Mouse (Mus musculus): ENCODE results near the gene A530084C06Rik.

DNA sequence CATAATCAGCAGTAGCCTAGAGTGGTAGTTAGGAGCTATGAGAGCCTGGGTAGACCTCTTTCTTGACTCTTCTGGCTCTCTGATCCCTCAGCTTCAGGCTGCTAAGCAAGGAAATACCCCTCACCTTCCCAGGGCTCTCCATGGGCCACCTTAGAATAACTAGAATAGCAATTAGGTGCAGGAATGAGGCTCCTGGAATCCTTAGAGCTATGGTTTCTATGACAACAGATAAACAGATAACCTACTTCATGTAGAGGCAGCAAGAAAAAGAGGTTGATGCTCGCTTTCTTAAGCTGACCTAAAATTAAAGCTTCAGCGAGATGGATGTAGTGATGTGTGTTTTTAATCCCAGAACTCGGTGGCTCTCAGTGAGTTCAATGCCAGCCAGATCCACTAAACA, 15.5 kb upstream of the A530084C06Rik start:
- TF ChIP-seq CTCF (IDR thresholded peaks at IDR 0.05; ENCODE audit: low read depth, low read length) (no peak), POLR2A (IDR thresholded peaks at IDR 0.05; ENCODE audit: extremely low read depth, insufficient read depth, low read length) (no peak)
